Mouse (Mus musculus) lung, postnatal 25 days (tissue): ENCODE data around the gene 4930519G04Rik.
"Not testable (repeated sequence)": the region's sequence is repeated elsewhere in the genome, so short reads cannot be mapped to it uniquely, and the experiment has no call there.

Experiments
- DNase-seq: peaks from one replicate; pipeline ENCODE4 v3.0.0; 2022; ENCODE audit warnings: low spot score

4930519G04Rik gene

DNA sequence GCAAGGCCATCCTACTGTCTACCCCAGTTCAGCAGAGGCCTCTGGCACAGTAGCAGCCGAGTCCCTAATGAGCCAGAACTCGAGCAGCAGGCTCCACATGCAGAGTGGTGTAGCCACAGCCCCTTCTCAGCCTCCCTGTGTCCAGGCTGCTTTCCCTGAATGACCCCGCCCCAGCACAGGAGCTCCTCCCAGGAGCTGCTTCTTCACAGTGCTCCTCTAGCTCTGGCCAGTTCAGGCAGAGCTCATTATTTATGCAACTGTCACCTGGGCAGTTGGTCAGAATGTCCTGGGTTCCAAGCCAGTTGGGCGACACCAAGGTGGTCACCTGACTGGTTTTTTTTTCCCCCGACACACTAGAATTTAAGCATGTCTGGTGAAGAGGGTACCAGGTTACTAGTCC, at the start of gene 4930519G04Rik:
Gene 4930519G04Rik, plus strand, starts transcription at position 301 of the 400 bp plus-strand sequence.
- not testable (repeated sequence) for DNase-seq

DNA sequence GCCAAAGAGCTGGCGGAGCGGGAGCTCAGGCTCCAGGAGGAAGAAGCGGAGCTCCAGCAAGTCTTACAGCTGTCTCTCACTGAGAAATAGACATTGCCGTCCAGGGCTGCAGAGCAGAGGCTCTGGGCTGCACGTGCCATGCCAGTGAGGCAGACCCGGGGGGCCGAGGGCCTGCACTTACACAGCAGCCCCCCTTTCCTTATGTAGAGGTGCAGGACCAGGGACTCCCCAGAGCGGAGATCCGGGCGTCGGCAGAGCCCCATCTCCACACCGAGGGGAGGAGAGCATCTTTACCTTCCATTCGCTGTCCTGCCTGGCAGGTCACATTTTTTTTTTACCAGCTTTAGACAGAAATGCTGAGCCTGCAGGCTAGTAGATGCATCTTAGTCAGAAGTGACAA, 49.1 kb upstream of the 4930519G04Rik start:
- DNase-seq, result no peak

DNA sequence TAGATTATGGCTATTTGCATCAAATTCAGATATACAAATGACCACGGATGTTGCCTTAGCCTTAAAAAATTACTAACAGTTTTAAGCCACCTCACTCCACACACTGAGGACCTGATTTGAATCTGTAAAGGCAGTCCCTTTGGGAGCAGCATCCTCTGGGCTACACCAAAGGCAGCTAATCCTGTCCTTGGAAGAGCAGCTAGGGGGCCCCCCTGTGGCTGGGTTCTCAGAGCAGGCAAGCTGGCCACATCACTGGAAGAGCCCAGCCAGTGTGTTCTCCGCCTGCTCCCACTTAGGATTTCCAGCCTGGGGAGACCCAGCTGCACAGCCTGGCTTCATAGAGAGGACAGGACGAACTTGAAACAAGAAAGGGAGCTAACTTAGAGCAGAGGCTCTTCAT, 48.5 kb upstream of the 4930519G04Rik start:
- DNase-seq, result peak; percentile 65

DNA sequence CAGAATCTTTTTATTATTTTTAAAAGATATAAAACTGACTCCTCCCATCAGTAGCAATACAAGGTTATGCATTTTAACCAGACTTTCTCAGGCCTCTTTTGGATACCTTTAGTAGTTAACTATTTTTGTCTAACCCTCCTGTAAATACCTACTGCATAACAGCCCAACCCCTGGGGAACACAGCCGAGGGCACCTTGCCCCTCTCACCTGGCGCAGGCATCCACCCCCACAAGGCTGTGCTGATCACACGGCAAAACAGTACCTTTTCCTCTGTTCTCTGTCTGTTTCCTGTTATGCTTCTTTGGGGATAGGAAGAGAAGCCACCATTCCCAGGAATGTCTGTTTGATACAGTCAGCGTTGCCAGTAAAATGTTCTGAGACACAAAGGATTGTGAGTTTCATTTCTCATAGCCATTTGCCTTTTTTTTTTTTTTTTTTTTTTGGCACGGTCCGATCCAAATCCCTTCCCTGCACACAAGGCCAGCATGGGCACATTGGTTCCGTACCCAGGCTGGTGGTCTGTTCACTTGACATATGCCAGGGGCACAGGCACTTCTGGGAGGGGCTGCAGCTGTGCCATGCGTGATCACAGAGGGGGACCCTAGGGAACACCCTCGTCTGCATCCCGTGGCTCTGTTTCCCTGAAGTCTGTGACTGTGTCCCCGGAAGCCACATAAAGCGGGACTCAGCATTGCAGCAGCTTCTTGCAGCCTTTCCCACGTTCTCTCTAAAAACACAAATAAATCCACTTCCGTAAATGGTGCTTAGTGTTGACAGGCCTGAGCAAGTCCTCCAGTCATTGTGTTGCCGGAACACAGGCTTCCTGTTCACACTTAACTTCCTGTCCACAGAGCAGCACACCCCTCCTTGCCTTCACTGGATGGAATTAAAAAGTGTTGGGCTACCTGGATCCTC, 47.8 kb upstream of the 4930519G04Rik start:
- DNase-seq, result peak; percentile 63

DNA sequence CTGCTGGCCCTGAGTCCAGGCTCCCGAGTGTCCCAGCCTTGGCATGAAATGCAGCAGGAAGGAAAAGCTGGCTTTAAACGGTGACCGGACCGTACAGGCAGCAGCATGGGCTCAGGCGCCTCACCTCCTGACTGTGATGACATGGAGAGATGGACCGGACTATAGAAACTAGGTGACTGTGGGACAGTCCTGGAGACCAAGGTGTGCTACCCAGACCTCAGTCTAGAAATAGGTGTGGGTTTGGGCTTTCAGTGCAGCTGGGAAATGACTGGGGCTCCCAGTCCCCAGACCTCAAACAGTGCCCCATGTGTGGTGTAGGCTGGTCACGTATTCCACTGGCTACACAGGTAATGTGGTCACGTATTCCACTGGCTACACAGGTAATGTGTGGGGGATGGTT, 46.8 kb upstream of the 4930519G04Rik start:
- DNase-seq, result no peak

DNA sequence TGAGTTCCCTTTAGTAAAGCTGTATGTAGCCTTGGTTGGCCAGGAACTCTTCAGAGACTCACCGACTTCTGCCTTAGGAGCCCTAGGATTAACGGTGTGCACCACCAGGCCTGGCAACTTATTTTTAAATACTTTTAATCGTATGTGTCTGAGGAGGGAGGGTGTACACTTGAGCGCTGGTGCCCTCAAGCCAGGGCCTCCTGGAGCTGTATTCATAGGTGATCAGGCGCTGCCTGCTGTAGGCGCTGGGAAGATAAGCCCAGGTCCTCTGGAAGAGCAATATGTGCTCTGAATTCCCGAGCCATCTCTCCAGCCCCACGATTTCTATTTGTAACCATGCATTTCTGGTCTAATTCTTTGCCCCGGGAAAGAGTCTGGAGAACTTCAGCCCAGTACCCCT, 46.4 kb upstream of the 4930519G04Rik start:
- DNase-seq, result no peak

DNA sequence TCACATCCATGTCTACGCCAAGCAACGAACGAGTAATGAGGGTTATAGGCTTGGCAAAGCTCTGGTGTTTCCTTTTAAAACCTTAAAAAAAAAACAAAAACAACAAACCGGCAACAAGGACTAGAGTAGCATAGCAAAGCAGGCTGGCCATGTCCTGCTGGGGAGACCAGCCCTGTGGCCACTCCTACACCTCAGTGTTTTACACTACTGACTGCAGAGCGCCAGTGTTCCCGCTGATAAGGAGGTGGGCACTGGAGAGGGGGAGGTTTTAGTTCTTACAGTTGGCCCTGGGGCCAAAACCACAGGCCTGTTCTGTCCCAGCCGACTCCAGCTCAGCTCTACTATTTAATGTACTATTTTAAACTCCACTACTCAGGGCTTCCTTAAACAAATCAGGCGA, 46.0 kb upstream of the 4930519G04Rik start:
- DNase-seq, result no peak

DNA sequence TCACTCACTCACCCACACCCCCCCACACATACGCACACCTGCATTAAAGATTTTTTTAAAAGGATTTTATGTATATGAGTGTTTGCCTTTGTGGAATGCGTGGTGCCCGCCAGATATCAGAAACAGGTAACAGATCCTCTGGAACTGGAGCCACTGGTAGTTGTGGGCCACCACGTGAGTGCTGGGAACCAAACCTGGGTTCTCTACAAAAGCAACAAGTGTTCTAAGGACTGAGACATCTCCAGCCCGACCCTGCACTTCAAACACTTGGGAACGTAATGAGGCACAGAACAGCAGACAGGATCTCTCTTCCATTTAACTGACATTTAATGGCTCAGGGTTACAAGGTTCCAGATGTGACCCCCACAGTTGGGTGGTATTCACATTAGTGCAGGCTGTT, 45.6 kb upstream of the 4930519G04Rik start:
- DNase-seq, result no peak

DNA sequence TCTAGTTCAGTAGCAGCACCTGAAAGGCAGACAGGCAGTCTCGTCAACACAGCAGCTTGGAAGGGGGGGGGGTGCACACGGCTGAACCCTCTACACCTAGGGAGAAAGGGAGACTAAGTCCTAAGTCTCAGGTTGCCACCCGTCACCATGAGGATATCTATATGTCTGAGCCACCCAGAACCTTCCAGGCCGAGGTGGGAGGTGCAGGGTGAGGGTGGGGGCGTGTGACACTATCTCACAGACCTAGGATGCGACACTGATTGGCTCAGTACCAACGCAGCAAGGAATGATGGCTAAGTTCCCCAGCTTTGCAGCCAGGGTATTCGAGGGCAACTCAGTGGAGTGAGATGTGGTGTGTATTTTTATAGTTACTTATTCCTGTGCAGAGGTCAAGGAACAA, 45.1 kb upstream of the 4930519G04Rik start:
- DNase-seq, result no peak

DNA sequence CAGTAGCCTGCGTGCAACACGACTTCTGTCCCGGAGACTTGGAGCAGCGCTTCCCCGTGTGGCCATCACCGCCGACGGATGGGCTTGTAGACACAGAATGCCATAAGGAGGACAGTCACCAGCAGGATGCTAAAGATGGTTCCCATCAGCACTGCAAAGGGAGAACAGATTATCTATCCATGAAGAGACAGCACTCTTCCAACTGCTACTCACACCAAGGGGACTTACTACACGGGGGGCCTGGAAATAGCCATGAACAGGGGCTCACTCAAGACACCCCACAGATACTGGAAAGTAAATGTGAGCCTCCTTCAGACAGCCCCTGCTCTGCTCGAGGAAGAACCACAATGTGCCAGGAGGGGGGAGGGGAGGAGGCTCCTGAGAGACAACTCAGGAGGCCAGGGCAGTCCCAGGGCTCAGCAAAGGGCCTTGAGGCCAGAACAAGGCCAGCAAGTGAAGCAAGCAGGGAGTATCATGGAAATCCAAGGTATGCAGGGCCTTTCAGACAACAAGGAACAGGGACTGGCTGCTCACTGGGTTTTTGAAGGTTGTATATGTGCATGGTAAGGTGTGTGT, 44.2 kb upstream of the 4930519G04Rik start:
- DNase-seq, result no peak

DNA sequence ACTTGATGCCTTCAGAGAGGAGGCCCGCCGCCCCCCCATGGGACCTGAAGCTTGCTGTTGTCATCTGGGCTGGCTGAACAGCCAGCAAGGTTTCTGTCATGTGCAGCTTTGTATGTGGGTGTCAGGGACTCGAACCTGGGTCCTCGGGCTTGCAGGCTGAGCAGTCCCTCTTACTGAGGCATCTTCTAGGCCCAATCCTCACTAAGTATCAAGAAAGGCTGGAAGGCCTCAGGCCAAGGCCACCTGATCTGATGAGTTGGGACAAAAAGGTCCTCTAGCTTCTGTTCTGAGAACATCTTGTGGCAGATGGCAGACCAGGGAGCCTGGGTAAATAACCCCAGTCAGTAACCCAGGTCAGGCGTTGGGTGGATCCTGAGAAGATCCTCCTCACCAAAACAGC, 43.6 kb upstream of the 4930519G04Rik start:
- DNase-seq, result no peak

DNA sequence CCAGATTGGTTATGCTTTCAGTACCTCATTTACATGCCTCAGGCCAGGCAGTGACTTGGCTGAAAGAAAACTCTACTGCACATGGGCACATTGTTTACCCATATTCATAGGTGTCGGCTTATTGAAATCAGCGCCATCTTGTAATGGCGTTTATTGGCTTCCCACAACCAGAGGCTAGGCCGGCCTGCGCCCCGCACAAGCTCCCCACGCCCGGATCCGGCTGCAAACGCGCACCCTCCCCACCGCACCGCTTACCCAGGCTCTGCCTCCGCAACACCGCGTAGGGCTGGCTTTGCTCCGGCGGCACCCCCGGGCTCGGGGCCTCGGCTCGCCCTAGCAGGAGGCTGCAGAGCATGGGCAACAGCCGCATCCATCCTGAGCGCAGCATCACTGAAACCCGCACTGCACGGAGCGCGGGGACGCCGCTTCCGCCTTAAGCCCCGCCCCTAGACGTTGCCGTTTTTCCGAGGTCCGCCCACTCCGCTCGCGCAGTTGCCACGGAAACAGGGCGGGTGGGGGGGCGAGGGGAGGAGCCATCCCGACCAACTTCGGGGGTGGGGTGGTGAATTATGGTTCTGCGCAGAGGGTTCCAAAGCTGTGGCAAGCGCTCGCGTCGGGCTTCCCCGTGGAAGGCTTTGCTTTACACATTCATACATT, 39.8 kb upstream of the 4930519G04Rik start:
- DNase-seq, result peak; percentile 80

DNA sequence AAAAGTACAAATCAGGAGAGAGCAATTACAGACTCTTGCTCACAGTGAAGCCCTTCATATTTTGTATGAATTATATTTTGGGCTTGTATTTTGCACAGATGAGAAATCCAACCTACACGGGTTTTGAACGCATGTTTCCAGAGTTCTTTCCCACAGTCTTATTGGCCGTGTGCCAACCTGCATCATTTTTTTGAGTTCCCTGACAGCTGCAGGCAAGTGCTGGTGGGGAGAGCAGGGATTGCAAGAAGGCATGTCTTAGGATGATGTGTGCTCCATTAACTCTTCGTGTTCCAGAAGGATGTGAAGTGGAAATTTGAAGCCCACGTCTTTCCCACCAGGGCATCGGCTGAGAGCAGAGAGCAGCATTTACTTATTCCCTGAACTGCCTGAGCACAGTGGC, 36.9 kb upstream of the 4930519G04Rik start:
- no peak for DNase-seq

DNA sequence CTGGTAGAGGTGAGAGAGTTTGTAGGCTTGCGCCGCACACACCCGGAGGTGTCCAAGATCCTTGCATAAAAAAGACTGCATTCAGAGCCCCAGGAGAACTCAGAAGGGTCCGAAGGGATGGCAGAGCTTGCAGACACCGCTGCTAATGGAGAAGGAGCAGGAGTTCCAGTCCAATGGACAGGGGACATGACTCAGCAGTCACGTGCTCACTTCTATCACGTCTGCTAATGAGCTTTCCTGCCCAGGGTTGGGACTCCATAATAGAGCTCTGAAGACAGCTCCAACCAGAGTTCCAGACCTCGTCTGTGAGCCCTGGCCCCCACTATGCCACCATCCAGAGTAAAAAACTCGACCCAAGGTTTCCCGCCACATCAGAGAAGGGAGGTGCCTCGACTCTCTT, 35.3 kb upstream of the 4930519G04Rik start:
- DNase-seq, result no peak

DNA sequence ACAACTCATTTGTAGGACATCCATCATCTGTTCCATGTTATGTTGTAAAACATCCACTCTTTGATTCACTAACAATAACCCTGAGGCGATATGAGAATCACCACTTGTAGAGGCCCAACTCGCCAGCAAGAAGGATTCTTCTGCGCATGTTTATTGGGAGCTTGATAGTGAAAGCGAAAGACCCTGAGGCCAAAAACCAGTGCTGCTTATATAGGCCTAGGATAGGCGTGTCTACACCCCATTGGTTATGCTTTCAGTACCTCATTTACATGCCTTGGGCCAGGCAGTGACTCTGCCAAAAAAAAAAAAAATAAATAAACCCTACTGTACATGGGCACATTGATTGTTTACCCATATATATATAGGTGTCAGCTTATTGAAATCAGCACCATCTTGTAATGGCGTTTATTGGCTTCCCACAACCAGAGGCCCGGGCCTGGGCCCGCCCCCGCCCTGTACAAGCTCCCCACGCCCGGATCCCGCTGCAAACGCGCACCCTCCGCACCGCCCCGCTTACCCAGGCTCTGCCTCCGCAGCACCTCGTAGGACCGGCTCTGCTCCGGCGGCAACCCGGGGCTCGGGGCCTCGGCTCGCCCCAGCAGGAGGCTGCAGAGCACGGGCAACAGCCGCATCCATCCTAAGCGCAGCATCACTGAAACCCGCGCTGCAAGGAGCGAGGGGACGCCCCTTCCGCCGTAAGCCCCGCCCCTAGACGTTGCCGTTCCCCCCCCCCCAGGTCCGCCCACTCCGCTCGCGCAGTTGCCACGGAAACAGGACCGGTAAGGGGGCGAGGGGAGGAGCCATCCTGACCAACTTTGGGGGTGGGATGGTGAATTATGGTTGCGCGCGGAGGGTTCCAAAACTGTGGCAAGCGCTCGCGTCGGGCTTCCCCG, 30.4 kb upstream of the 4930519G04Rik start, which contains the start of gene 1500011B03Rik:
Gene 1500011B03Rik, minus strand, starts transcription at position 673 of the 893 bp plus-strand sequence.
- peak; percentile 42 for DNase-seq

DNA sequence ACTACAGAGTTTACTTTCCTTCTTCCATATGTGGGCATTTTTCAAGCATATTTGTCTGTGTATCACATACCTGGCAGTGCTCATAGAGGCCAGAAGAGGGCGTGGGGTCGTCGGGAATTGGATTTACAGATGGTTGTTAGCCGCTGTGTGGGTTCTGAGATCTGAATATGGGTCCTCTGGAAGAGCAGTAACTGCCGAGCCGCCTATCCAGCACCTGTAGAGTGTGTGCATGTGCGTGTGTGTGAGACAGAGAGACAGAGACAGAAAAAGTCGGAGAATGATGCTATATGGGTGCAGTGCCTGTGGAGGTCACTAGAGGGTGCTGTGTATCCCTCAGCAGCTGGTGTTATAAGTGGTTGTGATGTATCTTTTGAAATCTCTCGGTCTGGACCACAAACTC, 29.3 kb upstream of the 4930519G04Rik start:
- peak; percentile 25 for DNase-seq

DNA sequence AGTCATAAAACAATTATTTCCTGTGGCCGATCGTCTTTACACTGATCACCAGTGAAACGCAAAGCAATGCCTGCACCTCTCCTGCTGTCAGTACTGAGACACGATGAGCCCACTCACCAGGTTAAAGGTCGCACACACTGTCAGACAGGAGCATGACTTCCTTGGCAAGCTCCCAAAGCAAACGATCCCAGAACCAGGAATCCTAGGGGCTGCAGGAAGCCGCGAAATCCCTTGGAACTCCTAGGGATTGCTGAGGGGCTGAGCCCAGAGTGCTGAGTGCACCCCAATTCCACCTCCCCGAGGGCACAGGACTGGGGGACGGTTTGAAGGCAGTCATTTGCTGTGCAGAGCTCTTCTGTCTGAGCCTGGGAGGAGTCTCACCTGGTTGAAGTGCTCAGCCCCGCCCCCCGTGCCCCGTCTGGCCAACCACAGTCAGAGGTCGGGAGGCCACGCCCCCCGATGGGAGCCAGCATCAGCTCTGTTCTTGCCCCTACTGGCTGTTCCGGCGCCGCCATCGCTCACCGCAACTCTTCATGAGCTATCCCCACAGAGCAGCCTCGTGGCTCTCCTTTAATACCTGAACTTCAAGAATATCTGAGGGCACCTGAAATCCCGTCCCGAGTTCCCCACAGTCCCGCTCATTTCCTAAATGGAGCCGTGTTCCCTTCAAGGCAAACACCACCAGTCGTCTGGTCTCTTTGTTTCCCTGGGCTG, 27.3 kb upstream of the 4930519G04Rik start:
- DNase-seq, result peak; percentile 72

DNA sequence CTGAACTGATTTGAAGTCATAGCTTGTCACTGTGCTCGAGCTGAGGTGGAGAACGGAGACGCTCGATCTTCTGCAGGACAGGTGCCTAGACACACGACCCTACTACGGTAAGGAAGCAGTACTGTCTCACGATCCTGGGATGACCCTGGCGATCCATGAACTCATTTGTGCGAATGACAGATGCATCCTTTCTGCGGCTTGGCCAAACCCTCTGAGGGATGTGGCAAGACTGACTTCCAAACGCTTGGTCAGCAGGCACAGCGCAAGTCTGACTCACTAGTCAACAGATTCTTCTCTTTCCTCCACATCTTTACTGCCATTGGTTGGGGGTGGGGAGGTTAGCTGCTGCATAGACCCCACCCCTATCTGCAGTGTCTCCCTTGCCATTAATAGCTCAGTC, 26.0 kb upstream of the 4930519G04Rik start:
- DNase-seq, result no peak

DNA sequence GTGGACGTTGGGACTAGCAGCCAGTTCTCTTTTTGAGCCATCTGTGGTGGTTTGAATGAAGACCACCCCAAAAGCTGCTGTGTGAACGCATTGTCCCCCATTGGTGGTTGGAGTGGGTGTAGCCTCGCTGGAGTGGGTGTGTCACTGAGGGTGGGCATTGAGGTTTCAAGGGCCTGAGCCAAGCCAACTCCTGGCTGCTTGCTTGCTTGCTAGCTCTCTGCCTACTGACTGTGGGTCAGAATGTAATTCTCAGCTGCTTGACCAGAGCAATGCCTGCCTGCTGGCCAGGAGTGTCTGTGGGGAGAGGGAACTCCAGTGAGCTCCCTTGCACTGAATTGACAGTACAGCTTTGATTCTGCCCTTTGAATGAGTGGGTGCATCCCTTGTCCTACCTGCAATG, 23.7 kb upstream of the 4930519G04Rik start:
- DNase-seq, result no peak

DNA sequence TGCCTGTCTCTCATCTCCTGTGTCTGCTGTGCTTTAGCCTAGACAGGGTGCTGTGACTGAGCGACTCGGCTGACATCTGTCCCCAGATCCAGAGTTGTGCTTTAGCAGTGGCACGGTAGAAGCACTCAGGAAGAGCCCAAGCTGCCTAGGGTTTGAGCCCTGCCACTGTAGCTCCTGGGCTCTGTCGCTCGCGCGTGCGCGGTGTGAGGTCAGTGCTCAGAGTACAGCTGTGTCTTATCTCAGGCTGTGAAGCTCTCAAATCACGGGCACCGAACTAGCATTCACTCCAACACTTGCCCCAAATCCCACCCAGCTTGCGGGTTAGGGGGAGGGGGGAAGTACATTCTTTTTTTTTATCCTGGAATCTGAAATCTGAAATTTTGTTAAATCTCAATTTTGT, 16.6 kb upstream of the 4930519G04Rik start:
- DNase-seq, result no peak

DNA sequence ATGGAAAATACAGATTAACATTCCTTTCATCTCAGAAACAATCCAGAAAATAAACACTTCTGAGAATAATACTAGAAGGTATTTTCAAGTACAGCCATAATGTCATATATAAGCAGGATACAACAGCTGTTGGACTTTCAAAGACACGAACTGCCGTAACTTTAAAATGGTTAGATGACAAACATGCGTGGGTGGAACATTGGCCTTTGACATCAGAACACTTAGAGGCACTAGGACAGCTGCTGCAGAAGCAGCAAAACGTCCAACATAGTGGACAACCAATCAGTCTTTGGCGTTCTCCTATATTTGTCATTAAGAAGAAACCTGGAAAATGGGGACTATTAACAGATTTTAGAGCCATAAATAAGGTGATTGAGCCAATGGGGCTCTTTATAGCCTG, 13.0 kb upstream of the 4930519G04Rik start:
- not testable (repeated sequence) for DNase-seq
